Mouse (Mus musculus) liver, embryonic 14.5 days (tissue): ENCODE results near the gene Krtap15. TPM values are rescaled to one million over a fixed set of nuclear protein-coding genes. Genes with fewer than 3 reads are reported as not detected.

Experiments
- ATAC-seq: fragments of 200-750 bp; cut with Nextera tagmentation; 2 replicates; pipeline ENCODE4 v1.8.0; 2017; ENCODE audit warnings: moderate number of reproducible peaks, mild to moderate bottlenecking, moderate library complexity; ENCODE audit not compliant: insufficient read depth
- DNase-seq, 3 experiments: peaks; one replicate each; pipeline ENCODE4 v3.0.0-alpha.2; 2012 to 2013; ENCODE audit warnings: low read depth in 3 of 3, low spot score in 3 of 3
- H3K27ac ChIP-seq: fragments of 300-500 bp; sonication (generic); 2 replicates; pipeline ENCODE4 v1.5.1; 2014; ENCODE audit warnings: moderate library complexity, mild to moderate bottlenecking, control low read depth, inconsistent platforms
- H3K27me3 ChIP-seq: fragments of 300-500 bp; sonication (generic); 2 replicates; pipeline ENCODE4 v1.6.1; 2014; ENCODE audit warnings: mild to moderate bottlenecking, low read length, moderate library complexity; ENCODE audit not compliant: control insufficient read depth, insufficient read depth
- H3K36me3 ChIP-seq: fragments of 300-500 bp; sonication (generic); replicated peaks from 2 replicates; pipeline ENCODE4 v1.6.1; 2014; ENCODE audit warnings: low read depth; ENCODE audit not compliant: control insufficient read depth, insufficient read depth
- H3K4me1 ChIP-seq, 2 experiments: fragments of 200-500 bp in 1 of 2; fragments of 300-500 bp in 1 of 2; sonication (generic) in 1 of 2; replicated peaks; 2 replicates each; pipeline ENCODE4 v1.6.1; 2012 to 2014; ENCODE audit warnings: antibody characterized with exemption in 1 of 2, inconsistent platforms in 1 of 2, low read length in 1 of 2; ENCODE audit not compliant: control insufficient read depth in 2 of 2, insufficient read depth in 2 of 2
- H3K4me2 ChIP-seq: fragments of 300-500 bp; sonication (generic); 2 replicates; pipeline ENCODE4 v1.6.1; 2014; ENCODE audit warnings: low read depth, mild to moderate bottlenecking, control low read depth, moderate library complexity
- H3K4me3 ChIP-seq, 2 experiments: fragments of 200-500 bp in 1 of 2; fragments of 300-500 bp in 1 of 2; sonication (generic) in 1 of 2; 2 replicates each; pipeline ENCODE4 v1.5.1; 2012 to 2014; ENCODE audit warnings: low read depth in 2 of 2, low read length in 2 of 2, mild to moderate bottlenecking in 2 of 2, control low read depth in 1 of 2, inconsistent platforms in 1 of 2, moderate library complexity in 1 of 2; ENCODE audit not compliant: insufficient read depth in 1 of 2
- H3K9ac ChIP-seq: fragments of 300-500 bp; sonication (generic); replicated peaks from 2 replicates; pipeline ENCODE4 v1.6.1; 2014; ENCODE audit warnings: mild to moderate bottlenecking, control low read depth, moderate library complexity
- H3K9me3 ChIP-seq: fragments of 300-500 bp; sonication (generic); 2 replicates; pipeline ENCODE4 v1.6.1; 2016; ENCODE audit warnings: low read length, mixed read lengths; ENCODE audit not compliant: control insufficient read depth
- CTCF ChIP-seq: IDR thresholded peaks from 2 replicates; pipeline ENCODE4 v1.5.1; 2016; ENCODE audit warnings: antibody characterized with exemption, low read depth, control low read depth
- EP300 ChIP-seq: IDR thresholded peaks from 2 replicates; pipeline ENCODE4 v1.6.1; 2016; ENCODE audit warnings: antibody characterized with exemption, low read depth
- WGBS: fragments of 180-500 bp; shearing (Covaris S2); extraction: QIAGEN DNeasy Blood & Tissue Kit; methylation state at CpG from one replicate; pipeline ENCODE4 v1.1.7; 2014; ENCODE audit not compliant: insufficient replicate concordance; 5-methylcytosine and 5-hydroxymethylcytosine counted together
- polyA plus RNA-seq, 2 experiments: library from polyadenylated mRNA; depleted of rRNA in 1 of 2; stranded (reverse) in 1 of 2; unstranded in 1 of 2; fragments of >200 nt; fragmentation: Nextera tagmentation in 1 of 2; extraction: Ambion mirVana in 1 of 2; gene quantifications; 2 replicates each; pipeline versions ENCODE4 v1.2.1 to v1.2.3; 2012 to 2014

Krtap15 gene
- polyA plus RNA-seq (2012; rRNA removed) (not detected in 2 replicates), polyA plus RNA-seq (2014; fragmentation: Nextera tagmentation; extraction: Ambion mirVana) (not detected in 2 replicates)

- no peaks in the 10 kb centered on the region for H3K9me3 ChIP-seq
- H3K4me2 ChIP-seq, result no peak within 1 kb of the TSS
- no peak for DNase-seq
- ATAC-seq, result no peak
- H3K36me3 ChIP-seq, result no peaks in the 10 kb centered on the region
- H3K4me3 ChIP-seq, result no peak within 1 kb of the TSS
- TF ChIP-seq CTCF (no peak), EP300 (no peak)
- no peaks in the 10 kb centered on the region for H3K4me1 ChIP-seq
- H3K27me3 ChIP-seq, result no peaks in the 10 kb centered on the region
- no peak within 1 kb of the TSS for H3K27ac ChIP-seq
- 64% methylated on average over 3 of the region's 3 CpGs for WGBS
- H3K9ac ChIP-seq, result no peak within 1 kb of the TSS
These were observed at the start of gene Krtap15 for GRCm38 (mm10) chr16:88820066-88820465. TSS of gene Krtap15 (plus strand) at chr16:88820215.

GRCm38 (mm10) chr16:88774106-88774505 lies 45.9 kb upstream of the Krtap15 start, which contains the start of gene 2310057N15Rik:
TSS of gene 2310057N15Rik (minus strand) at chr16:88774206.
- no peaks in the 10 kb centered on the region for H3K4me1 ChIP-seq
- no peaks in the 10 kb centered on the region for H3K27me3 ChIP-seq
- no peak within 1 kb of the TSS for H3K27ac ChIP-seq
- no peak within 1 kb of the TSS for H3K4me2 ChIP-seq
- H3K4me3 ChIP-seq, result no peak within 1 kb of the TSS
- DNase-seq (no peak), ATAC-seq (no peak)
- 40% methylated on average over 2 of the region's 2 CpGs for WGBS
- TF ChIP-seq CTCF (no peak), EP300 (no peak)
- H3K9me3 ChIP-seq, result no peaks in the 10 kb centered on the region
- no peak within 1 kb of the TSS for H3K9ac ChIP-seq
- no peaks in the 10 kb centered on the region for H3K36me3 ChIP-seq

- DNase-seq (no peak), ATAC-seq (no peak)
- Histone ChIP-seq H3K4me2 (no peak within 1 kb of the TSS), H3K9me3 (no peaks in the 10 kb centered on the region), H3K4me1 (no peaks in the 10 kb centered on the region), H3K4me3 (no peak within 1 kb of the TSS), H3K27me3 (no peaks in the 10 kb centered on the region), H3K9ac (no peak within 1 kb of the TSS), H3K27ac (no peak within 1 kb of the TSS), H3K36me3 (no peaks in the 10 kb centered on the region)
- 52% methylated on average over 5 of the region's 6 CpGs for WGBS
- TF ChIP-seq CTCF (no peak), EP300 (no peak)
These were observed 42.4 kb upstream of the Krtap15 start, which contains the start of gene Gm5965 for GRCm38 (mm10) chr16:88777596-88777995. TSS of gene Gm5965 (plus strand) at chr16:88777896.

- H3K4me3 ChIP-seq, result no peak overlapping the region
- H3K9me3 ChIP-seq, result no peaks in the 10 kb centered on the region
- H3K36me3 ChIP-seq, result no peaks in the 10 kb centered on the region
- no peak for DNase-seq
- no peaks in the 10 kb centered on the region for H3K4me1 ChIP-seq
- TF ChIP-seq EP300 (no peak), CTCF (no peak)
- no peak overlapping the region for H3K27ac ChIP-seq
- H3K9ac ChIP-seq, result no peak overlapping the region
- no peaks in the 10 kb centered on the region for H3K27me3 ChIP-seq
- ATAC-seq, result no peak
- H3K4me2 ChIP-seq, result no peak overlapping the region
- 55% methylated on average over 2 of the region's 2 CpGs for WGBS
These were observed 33.2 kb upstream of the Krtap15 start for GRCm38 (mm10) chr16:88786786-88787185.

- H3K4me1 ChIP-seq, result no peaks in the 10 kb centered on the region
- ATAC-seq (no peak), DNase-seq (no peak)
- TF ChIP-seq CTCF, result no peak
- TF ChIP-seq EP300, result no peak
- H3K4me2 ChIP-seq, result no peak within 1 kb of the TSS
- H3K27ac ChIP-seq, result no peak within 1 kb of the TSS
- no peaks in the 10 kb centered on the region for H3K36me3 ChIP-seq
- H3K9ac ChIP-seq, result no peak within 1 kb of the TSS
- no peaks in the 10 kb centered on the region for H3K9me3 ChIP-seq
- no peaks in the 10 kb centered on the region for H3K27me3 ChIP-seq
- no peak within 1 kb of the TSS for H3K4me3 ChIP-seq
- 47% methylated on average over 2 of the region's 2 CpGs for WGBS
These were observed 8.2 kb upstream of the Krtap15 start, which contains the start of gene Gm20741 for GRCm38 (mm10) chr16:88811827-88812226. TSS of gene Gm20741 (minus strand) at chr16:88812220.
